Mouse (Mus musculus) liver, embryonic 14.5 days (tissue): Measurements from ENCODE around the gene Knstrn.

Experiments used
- CTCF ChIP-seq: IDR thresholded peaks from 2 replicates; pipeline ENCODE4 v1.5.1; 2016; ENCODE audit warnings: antibody characterized with exemption, low read depth, control low read depth
- EP300 ChIP-seq: IDR thresholded peaks from 2 replicates; pipeline ENCODE4 v1.6.1; 2016; ENCODE audit warnings: antibody characterized with exemption, low read depth

GRCm38 (mm10) chr2:118782303-118782702, 31.5 kb upstream of the Knstrn start:
- no peak for TF ChIP-seq CTCF
- TF ChIP-seq EP300, result no peak
